Mouse (Mus musculus): ENCODE data around the gene Thap12. TPM values are rescaled to one million over a fixed set of nuclear protein-coding genes. Genes with fewer than 3 reads are reported as not detected.

Thap12 gene
- total RNA-seq, 2 experiments from 2014 or later: 44.7 to 87.6 TPM

DNA sequence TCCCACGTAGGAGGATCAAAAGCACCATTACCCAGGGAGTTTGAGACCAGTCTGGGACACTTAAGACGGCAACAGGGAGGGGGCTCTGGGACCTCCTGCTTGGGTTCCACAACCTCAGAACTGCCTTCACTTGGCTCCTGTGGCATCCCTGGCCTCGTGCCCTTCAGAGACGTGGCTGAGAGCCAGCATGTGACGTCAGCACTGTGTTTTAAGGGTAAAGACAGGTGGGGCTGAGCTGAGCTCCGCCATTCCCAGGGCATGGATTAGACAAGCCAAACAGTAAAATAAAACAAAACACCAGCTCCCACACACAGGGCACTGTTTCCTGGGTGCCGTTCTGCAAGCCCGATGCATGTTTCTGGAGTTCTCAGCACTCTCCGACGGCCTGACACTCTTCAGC is 47.5 kb downstream of the Thap12 start:
- ATAC-seq (replicated peaks; ENCODE audit: poor library complexity, severe bottlenecking): no peak

DNA sequence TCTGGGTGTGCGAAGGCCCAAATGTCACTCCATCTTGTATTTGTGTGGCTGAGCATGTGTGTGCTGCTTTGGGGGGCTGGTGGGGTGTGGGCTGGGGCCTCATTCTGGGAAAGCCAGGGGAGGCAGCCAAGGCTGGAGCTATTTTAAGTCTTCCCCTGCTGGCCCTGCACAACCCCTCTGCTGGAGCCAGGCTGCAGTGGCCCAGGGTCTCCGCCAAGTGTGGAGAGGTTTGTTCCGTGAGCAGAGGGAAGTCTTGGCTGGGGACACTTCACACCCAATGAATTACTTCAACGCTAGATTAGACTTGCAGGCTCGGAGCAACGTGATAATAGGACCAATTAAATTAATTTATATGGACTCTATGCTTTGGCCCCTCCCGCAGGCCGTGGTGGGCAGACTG is 49.8 kb downstream of the Thap12 start:
- no peak for ATAC-seq (replicated peaks; ENCODE audit: poor library complexity, severe bottlenecking)

DNA sequence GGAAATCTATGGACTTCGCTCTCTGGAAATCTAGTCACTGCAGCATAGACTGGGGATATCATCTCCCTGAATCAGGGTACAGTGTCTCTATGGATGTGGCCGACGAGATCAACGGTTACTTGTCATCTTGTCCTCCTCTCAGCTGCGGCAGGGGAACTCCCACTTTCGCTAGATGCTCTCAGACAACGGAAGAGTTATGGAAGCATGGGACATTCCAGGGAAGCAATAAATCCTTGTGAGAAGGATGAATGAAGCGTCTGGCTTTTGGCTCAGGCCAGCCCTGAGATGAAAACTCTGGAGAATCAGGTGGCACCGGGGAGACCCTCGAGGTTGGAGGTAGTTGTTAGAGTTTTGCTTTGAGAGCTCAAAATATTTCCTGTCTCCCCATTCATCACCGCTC is 53.1 kb downstream of the Thap12 start:
- ATAC-seq (replicated peaks; ENCODE audit: poor library complexity, severe bottlenecking): no peak

DNA sequence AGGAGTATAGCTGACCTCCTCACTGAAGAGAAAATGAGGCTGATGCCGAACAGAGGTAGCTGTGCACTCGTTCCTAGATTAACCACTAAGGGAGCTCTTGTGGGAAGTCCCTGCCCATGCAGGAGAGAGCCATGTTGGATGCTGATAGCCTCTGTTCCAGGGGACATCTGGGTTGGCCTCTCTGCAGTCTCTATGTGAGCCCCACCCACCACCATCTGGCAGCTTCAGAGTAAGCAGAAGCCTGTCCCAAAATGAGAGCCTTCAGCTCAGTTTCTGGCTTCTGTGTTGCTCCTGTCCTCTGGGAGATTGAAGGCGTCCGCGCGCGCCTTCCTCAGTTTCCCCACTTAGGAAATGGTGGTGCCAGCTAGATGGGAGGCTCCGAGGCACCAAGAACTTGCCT is 53.7 kb downstream of the Thap12 start:
- no peak for ATAC-seq (replicated peaks; ENCODE audit: poor library complexity, severe bottlenecking)

DNA sequence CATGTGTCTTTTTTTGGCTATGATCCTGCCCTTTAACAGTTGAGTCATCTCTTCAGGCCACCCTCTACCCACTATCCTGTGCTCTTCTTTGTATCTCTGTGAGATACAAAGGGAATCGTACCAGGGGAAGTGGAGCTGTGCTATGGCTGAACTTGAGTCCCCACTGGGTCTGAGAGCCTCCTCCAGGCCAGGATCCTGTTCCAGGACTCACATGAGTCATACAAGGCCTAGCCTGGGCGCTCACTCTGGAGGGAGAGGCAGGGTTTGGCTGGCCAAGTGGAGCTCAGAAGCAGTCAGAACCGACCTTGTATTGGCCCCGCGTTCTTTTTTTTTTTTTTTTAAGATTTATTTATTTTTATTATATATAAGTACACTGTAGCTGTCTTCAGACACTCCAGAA is 57.2 kb downstream of the Thap12 start:
- no peak for ATAC-seq (replicated peaks; ENCODE audit: poor library complexity, severe bottlenecking)

DNA sequence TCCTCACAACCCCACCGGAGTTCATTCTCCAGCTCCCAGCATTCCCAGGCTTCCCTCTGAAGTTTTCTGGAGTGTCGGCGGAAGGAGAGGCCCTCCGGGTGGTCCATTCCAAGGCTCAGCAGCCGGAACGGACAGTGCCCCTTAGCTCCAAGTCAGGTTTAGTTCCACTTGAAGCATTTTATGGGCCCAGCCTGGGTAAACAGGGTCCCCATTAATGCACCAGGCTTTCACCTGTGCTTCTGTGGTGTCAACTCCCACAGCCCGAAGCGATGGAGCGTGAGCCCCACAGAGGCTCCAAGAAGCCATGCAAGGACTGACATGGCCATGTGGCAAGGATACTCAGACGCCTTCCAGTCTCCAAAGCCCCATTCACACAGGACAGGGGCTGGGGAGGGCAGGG is 61.0 kb downstream of the Thap12 start:
- no peak for ATAC-seq (replicated peaks; ENCODE audit: poor library complexity, severe bottlenecking)

DNA sequence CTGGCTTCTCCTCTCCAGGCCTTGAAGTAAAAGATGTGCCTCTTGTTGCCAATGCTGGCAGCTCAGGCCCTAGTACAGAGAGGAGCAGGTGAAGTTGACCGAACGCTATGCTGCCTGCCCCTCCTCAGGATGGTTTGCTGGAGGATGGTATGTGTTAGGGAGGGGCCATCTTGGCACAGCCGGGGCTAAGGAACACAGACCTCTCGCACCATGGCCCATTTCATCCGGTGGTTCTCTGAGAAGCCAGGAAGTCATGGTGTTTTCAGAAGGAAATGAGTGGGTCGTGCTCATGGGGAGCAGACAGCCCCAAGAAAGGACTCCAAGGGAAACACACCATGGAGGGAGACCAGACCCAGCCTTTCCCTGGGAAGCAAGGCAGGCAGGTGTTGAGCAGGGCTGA is 64.4 kb downstream of the Thap12 start:
- no peak for ATAC-seq (replicated peaks; ENCODE audit: poor library complexity, severe bottlenecking)

Other genes with a start within 250 kb of the Thap12 start
- gene Lrrc32, start 213.8 kb upstream of the Thap12 start, total RNA-seq (2014; fragmentation: Nextera tagmentation): not detected in 2 replicates
- not detected in 2 replicates for gene Lrrc32, start 213.8 kb upstream of the Thap12 start, total RNA-seq (2017)
- 53.5 and 71.9 TPM in 2 replicates for gene Emsy, start 46.3 kb upstream of the Thap12 start, total RNA-seq (2014; fragmentation: Nextera tagmentation)
- 20.5 and 25.7 TPM in 2 replicates for gene Emsy, start 46.3 kb upstream of the Thap12 start, total RNA-seq (2017)
- gene Wnt11, start 132.0 kb downstream of the Thap12 start, total RNA-seq (2014; fragmentation: Nextera tagmentation): not detected in 2 replicates
- not detected in 2 replicates for gene Wnt11, start 132.0 kb downstream of the Thap12 start, total RNA-seq (2017)